Mouse (Mus musculus) stomach, postnatal 0 days (tissue): ENCODE results near the gene Olfr266.

Source experiments
- CTCF ChIP-seq: IDR thresholded peaks from 2 replicates; pipeline ENCODE4 v1.5.1; 2016; ENCODE audit warnings: antibody characterized with exemption, low read depth, mild to moderate bottlenecking, moderate library complexity
- EP300 ChIP-seq: optimal IDR thresholded peaks from 2 replicates; pipeline ENCODE3; 2016; ENCODE audit warnings: antibody characterized with exemption

DNA sequence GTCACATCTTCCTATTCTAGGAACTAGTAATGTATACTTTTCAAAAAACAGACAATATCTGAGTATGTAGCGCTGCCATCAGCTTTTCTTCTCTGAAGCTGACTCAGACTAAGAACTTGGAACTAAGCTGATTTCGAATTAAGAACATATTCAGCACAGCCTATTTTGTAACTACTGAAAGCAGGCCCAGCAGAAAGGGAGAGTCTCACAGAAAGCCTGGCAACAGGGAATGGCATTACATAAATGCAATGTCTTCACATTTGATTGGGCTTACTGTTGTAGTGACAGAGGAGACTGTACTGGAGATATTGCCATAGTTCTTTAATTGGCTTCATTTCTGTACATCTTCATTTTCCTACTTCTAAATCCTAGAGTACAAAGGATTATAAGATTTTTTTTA is 8.4 kb downstream of the Olfr266 start:
- TF ChIP-seq CTCF (no peak), EP300 (no peak)
